Mouse (Mus musculus) limb, embryonic 11.5 days (tissue): Measurements from ENCODE around the gene Ndufb2. TPM values are rescaled to one million over a fixed set of nuclear protein-coding genes. Genes with fewer than 3 reads are reported as not detected.

ENCODE experiments used
- ATAC-seq: fragments of 200-750 bp; cut with Nextera tagmentation; 2 replicates; pipeline ENCODE4 v1.8.0; 2017; ENCODE audit warnings: low read depth; ENCODE audit not compliant: insufficient number of reproducible peaks, low FRiP score, low TSS enrichment
- DNase-seq: peaks from one replicate; pipeline ENCODE4 v3.0.0-alpha.2; 2015; ENCODE audit warnings: low spot score
- H3K27ac ChIP-seq: fragments of 300-500 bp; sonication (generic); replicated peaks from 2 replicates; pipeline ENCODE4 v1.5.1; 2014; ENCODE audit warnings: low read depth, mild to moderate bottlenecking, low read length
- H3K27me3 ChIP-seq: fragments of 300-500 bp; sonication (generic); 2 replicates; pipeline ENCODE4 v1.6.1; 2014; ENCODE audit warnings: mild to moderate bottlenecking, low read length, mixed read lengths; ENCODE audit not compliant: control insufficient read depth, insufficient read depth
- H3K36me3 ChIP-seq: fragments of 300-500 bp; sonication (generic); 2 replicates; pipeline ENCODE4 v1.6.1; 2014; ENCODE audit warnings: mild to moderate bottlenecking, low read length, moderate library complexity, mixed read lengths; ENCODE audit not compliant: control insufficient read depth, insufficient read depth
- H3K4me1 ChIP-seq: fragments of 300-500 bp; sonication (generic); 2 replicates; pipeline ENCODE4 v1.6.1; 2014; ENCODE audit warnings: low read length, mixed read lengths; ENCODE audit not compliant: control insufficient read depth, insufficient read depth
- H3K4me2 ChIP-seq: fragments of 300-500 bp; sonication (generic); 2 replicates; pipeline ENCODE4 v1.6.1; 2014; ENCODE audit warnings: low read depth, mild to moderate bottlenecking, moderate library complexity; ENCODE audit not compliant: severe bottlenecking
- H3K4me3 ChIP-seq: fragments of 300-500 bp; sonication (generic); 2 replicates; pipeline ENCODE4 v1.5.1; 2014; ENCODE audit warnings: low read depth, low read length
- H3K9ac ChIP-seq: fragments of 300-500 bp; sonication (generic); 2 replicates; pipeline ENCODE4 v1.6.1; 2014; ENCODE audit warnings: mild to moderate bottlenecking, low read length
- H3K9me3 ChIP-seq: fragments of 300-500 bp; sonication (generic); 2 replicates; pipeline ENCODE4 v1.6.1; 2016; ENCODE audit warnings: low read length; ENCODE audit not compliant: control insufficient read depth
- WGBS: fragments of 180-500 bp; shearing (Covaris S2); extraction: QIAGEN DNeasy Blood & Tissue Kit; methylation state at CpG from one replicate; pipeline ENCODE4 v1.1.7; 2014; 5-methylcytosine and 5-hydroxymethylcytosine counted together
- polyA plus RNA-seq: library from polyadenylated mRNA; unstranded; fragments of >200 nt; fragmentation: Nextera tagmentation; extraction: Ambion mirVana; gene quantifications from 2 replicates; pipeline ENCODE4 v1.2.1, GENCODE M21; 2014

Gene Ndufb2
- polyA plus RNA-seq, 1 experiment from 2014 or later, result 280 TPM

DNA sequence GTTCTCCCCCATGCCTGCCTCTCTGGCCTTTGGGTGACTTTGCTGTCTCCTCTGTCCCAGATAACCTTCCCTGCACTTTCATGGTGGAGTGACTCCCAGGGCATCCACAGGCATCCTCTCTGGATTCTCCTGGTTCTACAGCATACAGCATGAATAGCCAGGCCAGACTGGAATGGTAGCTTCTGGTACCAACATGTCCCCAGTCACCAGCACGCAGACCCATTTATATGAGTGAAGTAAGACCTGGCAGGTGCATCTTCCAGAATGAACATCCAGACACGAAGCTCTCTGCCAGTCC is 36.8 kb upstream of the Ndufb2 start:
- DNase-seq, result no peak
- H3K27me3 ChIP-seq, result no peaks in the 10 kb centered on the region
- H3K9me3 ChIP-seq, result no peaks in the 10 kb centered on the region
- WGBS, result 89% methylated on average over 2 of the region's 2 CpGs
- H3K27ac ChIP-seq, result no peak overlapping the region
- ATAC-seq, result no peak
- H3K4me3 ChIP-seq, result no peak overlapping the region
- peaks cover 2% of the 10 kb centered on the region; the same call in 1 of the 2 replicates for H3K36me3 ChIP-seq
- H3K4me1 ChIP-seq, result peaks cover 22% of the 10 kb centered on the region
- peak overlapping the region; percentile 79; the same call in 1 of the 2 replicates for H3K4me2 ChIP-seq
- H3K9ac ChIP-seq, result no peak overlapping the region; the same call in 1 of the 2 replicates

DNA sequence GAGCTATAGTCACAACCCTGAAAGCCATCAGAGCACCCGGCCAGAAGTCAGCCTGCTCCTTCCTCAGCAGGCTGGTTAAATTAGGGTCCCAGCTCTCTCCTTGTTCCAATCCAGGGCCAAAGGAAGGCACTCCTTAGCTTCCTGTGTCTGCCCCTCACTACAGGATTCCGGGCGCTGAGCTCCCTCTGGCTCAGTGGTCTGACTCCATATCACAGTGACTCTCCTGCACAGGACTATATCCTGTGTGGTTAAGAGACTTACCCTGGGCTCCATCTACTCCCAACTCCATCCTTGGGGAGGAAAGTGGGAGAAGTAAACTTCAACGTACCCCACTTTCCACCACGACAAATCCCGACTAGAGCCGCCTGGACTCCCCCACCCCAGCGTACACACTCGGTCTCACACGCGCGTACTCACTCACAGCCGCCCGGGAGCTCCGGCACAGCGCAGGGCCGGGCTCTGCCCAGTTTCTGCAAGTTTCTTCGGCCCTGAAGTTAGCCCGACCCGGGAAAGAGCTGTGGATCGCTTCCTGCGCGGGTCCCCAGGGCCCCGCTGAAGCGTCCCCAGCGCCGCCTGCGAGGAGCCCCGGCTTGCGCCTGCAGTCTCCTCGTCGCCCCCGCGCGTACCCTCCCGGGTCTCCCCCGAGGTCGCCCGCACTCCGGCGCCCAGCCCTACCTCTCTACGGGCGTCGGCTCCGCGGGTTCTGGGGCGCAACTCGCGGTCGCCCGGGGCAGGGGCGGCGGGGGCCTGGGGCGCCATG is 35.3 kb upstream of the Ndufb2 start:
- Histone ChIP-seq H3K9ac (peak overlapping the region; percentile 97), H3K4me1 (peaks cover 22% of the 10 kb centered on the region), H3K4me2 (peak overlapping the region; percentile 79), H3K36me3 (no peaks in the 10 kb centered on the region; the same call in 1 of the 2 replicates), H3K27ac (peak overlapping the region; percentile 91), H3K4me3 (peak overlapping the region; percentile 91), H3K27me3 (no peaks in the 10 kb centered on the region), H3K9me3 (no peaks in the 10 kb centered on the region)
- DNase-seq (peak; percentile 76), ATAC-seq (peak; percentile 73)
- WGBS, result under 1% methylated on average over 37 of the region's 54 CpGs

DNA sequence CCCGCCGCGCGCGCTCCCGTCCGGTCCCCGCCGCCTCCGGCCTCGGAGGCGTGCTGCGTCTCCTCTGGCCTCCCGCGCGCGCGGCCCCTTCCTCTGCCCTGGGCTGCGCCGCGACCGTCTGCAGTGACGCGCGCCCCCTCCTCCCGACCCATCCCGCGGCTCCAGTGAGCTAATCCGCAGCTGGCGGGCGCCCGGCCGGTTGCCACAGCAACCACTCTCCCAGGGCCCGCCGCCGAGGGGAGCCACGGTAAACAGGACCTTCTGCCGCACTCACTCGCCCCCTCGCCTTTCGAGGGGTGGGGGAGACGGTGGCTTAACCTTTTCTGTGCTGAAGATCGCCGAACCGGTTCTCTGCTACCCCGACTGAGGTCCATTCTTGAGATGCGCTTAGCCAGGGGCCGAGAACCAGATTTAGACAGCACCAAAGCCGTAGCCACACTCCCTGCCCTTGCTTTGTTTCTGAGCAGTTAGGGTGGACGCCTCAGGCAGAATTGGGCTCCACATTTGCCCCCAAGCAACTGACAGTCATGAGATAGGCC is 34.6 kb upstream of the Ndufb2 start, which contains the start of gene Dennd2a:
Gene Dennd2a, minus strand, starts transcription at position 145 of the 539 bp plus-strand sequence.
- Histone ChIP-seq H3K4me1 (peaks cover 22% of the 10 kb centered on the region), H3K4me2 (peak within 1 kb of the TSS; percentile 79), H3K27me3 (no peaks in the 10 kb centered on the region), H3K4me3 (peak within 1 kb of the TSS; percentile 91), H3K27ac (peak within 1 kb of the TSS; percentile 91), H3K9ac (peak within 1 kb of the TSS; percentile 97), H3K9me3 (no peaks in the 10 kb centered on the region), H3K36me3 (no peaks in the 10 kb centered on the region; the same call in 1 of the 2 replicates)
- ATAC-seq (peak; percentile 95), DNase-seq (peak; percentile 94)
- WGBS, result under 1% methylated on average over 47 of the region's 50 CpGs

DNA sequence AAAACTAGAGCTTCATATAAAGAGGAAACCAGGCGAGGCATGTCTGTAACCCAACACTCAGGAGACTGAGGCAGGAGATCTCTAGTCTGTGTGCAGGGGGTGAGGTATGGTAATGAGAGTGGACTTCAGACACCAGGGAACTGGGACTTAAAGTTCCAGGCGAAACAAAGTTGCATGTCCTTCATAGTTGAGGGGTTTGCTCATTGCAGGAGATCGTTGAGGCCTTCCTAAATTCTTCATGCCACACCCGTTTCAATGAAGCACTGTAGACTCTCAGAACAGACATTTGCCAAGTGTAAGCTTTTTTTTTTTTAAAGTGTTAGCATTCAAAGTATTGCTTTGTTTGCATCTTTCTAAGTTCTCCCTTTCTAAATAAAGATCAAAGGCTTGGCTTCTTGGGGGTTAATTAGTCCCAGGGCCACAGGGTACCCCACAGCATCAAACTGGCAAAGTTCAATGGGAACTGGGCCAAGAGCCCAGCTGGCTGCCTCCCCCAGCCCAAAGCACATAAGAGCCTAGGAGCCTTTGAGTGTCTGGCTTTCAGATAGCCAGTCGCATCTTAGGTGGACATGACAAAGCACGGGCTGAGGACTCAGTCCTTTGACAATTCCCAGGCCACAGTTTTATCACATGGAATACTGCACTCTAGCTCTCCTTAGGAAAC is 33.0 kb upstream of the Ndufb2 start:
- Histone ChIP-seq H3K36me3 (no peaks in the 10 kb centered on the region; the same call in 1 of the 2 replicates), H3K4me3 (no peak overlapping the region), H3K4me1 (peaks cover 22% of the 10 kb centered on the region), H3K9ac (no peak overlapping the region), H3K27ac (no peak overlapping the region), H3K9me3 (no peaks in the 10 kb centered on the region), H3K4me2 (no peak overlapping the region), H3K27me3 (no peaks in the 10 kb centered on the region)
- 35% methylated on average over 6 of the region's 6 CpGs for WGBS
- ATAC-seq (no peak), DNase-seq (no peak)

DNA sequence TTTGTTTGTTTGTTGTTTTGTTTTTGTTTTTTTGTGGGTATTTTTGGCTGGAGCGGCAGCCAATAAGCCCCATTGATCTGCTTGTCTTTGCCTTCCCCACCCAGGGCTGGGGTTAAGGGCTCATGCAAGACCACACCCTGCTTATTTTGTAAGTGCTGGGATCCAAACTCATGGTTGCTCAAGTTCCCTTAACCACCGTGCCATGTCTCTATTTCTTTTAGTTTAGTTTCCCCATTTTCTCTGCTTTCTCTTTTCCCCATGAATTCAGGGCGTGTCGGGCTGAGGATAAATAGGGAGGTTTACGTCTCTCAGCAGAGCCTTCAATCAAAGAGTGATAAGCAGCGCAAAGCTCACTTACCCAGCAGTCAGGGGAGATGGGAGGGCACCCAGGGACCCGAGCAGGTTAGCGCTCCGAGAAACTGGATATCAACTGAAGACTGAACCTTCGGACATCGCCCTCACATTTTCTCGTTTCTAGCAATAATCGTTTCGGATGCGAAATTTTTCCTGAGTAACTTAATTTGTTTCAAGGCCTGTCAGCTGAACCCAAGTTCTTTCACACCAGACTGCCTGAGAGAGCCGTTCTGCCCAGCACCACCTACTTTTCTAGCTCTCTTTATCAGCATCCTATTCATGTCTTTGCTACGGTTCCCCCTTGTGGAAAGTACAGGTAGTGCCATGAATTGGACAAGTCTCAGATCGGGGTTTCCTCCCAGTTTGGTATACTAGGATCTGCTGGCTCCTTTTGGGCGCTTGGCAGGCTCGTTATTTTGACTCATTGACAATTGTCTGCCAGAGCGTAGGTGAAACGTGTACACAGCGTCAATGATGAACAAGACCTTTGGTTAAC is 30.0 kb upstream of the Ndufb2 start:
- Histone ChIP-seq H3K9me3 (no peaks in the 10 kb centered on the region), H3K27ac (no peak overlapping the region), H3K9ac (no peak overlapping the region), H3K36me3 (no peaks in the 10 kb centered on the region), H3K4me1 (peaks cover 10% of the 10 kb centered on the region), H3K4me2 (0 out of 2 replicates have a peak overlapping the region, but pooled peaks have one; percentile 7), H3K4me3 (no peak overlapping the region), H3K27me3 (no peaks in the 10 kb centered on the region)
- DNase-seq (peak; percentile 85), ATAC-seq (no peak; the same call in 1 of the 2 replicates)
- WGBS, result 23% methylated on average over 23 of the region's 23 CpGs

DNA sequence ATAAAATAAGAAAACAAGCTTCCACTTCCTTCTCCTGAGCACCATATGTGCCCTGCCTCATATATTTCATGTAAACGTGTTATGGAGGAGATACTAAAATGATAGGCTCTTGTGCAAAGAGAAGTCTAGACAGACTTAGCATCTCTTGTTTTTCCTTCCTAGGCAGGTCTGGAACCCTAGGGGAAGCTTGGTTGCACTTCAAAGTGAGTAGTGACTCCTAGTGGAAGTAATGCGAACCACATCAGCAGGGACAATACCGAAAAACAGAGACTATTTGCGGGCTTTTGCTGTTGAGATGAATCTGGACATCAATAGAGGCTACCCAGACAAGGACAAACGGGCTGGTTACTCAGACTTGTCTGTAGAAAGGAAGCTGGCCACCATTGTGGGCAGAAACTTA is 24.8 kb upstream of the Ndufb2 start:
- H3K4me2 ChIP-seq, result no peak overlapping the region
- DNase-seq, result peak; percentile 59
- H3K9ac ChIP-seq, result no peak overlapping the region
- H3K4me3 ChIP-seq, result no peak overlapping the region
- H3K4me1 ChIP-seq, result no peaks in the 10 kb centered on the region
- ATAC-seq, result no peak
- H3K27me3 ChIP-seq, result no peaks in the 10 kb centered on the region
- no peaks in the 10 kb centered on the region for H3K36me3 ChIP-seq
- H3K27ac ChIP-seq, result no peak overlapping the region
- 24% methylated on average over 5 of the region's 5 CpGs for WGBS
- no peaks in the 10 kb centered on the region for H3K9me3 ChIP-seq

DNA sequence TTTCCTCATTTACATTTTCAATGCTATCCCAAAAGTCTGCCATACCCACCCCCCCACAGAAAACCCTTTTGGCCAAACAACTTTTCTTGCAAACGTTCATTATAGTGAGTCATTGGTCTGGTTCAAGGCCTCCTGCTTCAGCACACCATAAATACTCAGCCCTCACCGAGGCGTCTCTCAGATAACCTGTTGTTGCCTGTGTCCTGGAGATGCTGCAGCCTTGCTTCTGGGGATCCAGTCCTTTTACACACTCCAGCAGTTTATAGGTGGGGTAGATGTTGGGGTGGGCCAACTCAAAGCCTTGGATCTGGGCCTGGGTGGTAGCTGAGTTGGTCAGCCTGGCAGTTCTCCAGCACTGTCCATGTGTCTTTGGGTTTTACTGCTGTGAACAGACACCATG is 21.9 kb upstream of the Ndufb2 start:
- 64% methylated on average over 3 of the region's 3 CpGs for WGBS
- no peak overlapping the region for H3K4me2 ChIP-seq
- DNase-seq, result no peak

More for the DNA sequence above, 21.9 kb upstream of the Ndufb2 start:
- 0 out of 2 replicates have a peak, but pooled peaks cover 2% of the 10 kb centered on the region for H3K4me1 ChIP-seq
- H3K27ac ChIP-seq, result no peak overlapping the region
- no peak overlapping the region for H3K4me3 ChIP-seq
- no peak for ATAC-seq
- H3K27me3 ChIP-seq, result no peaks in the 10 kb centered on the region
- H3K36me3 ChIP-seq, result no peaks in the 10 kb centered on the region
- H3K9ac ChIP-seq, result no peak overlapping the region
- no peaks in the 10 kb centered on the region for H3K9me3 ChIP-seq
